Mouse (Mus musculus) cerebellum, adult 2 months (tissue): ENCODE measurements around the gene Rere. TPM values are rescaled to one million over a fixed set of nuclear protein-coding genes. Genes with fewer than 3 reads are reported as not detected.
A peak's percentile ranks its signal among the peaks of the same experiment; 100 is the strongest.
"Not testable (repeated sequence)": the region's sequence is repeated elsewhere in the genome, so short reads cannot be mapped to it uniquely, and the experiment has no call there.

ENCODE experiments used
- DNase-seq, 2 experiments: peaks; one replicate each; pipeline ENCODE4 v3.0.0; 2021
- H3K27ac ChIP-seq: fragments of 200-500 bp; 2 replicates; pipeline ENCODE4 v1.5.1; 2012; ENCODE audit warnings: low read length, control low read depth, inconsistent platforms; ENCODE audit not compliant: insufficient read depth
- H3K27me3 ChIP-seq: fragments of 200-500 bp; 2 replicates; pipeline ENCODE4 v1.6.1; 2012; ENCODE audit warnings: inconsistent platforms, mild to moderate bottlenecking, low read length, moderate library complexity; ENCODE audit not compliant: control insufficient read depth, insufficient read depth
- H3K4me1 ChIP-seq: fragments of 200-500 bp; 2 replicates; pipeline ENCODE4 v1.6.1; 2011; ENCODE audit warnings: low read length; ENCODE audit not compliant: control insufficient read depth, insufficient read depth
- H3K4me3 ChIP-seq: fragments of 200-500 bp; replicated peaks from 2 replicates; pipeline ENCODE3; 2011; ENCODE audit warnings: mild to moderate bottlenecking, low read depth, low read length, control low read depth; ENCODE audit not compliant: insufficient read depth
- CTCF ChIP-seq: fragments of 200-500 bp; IDR thresholded peaks from 2 replicates; pipeline ENCODE4 v1.5.1; 2011; ENCODE audit warnings: low read depth, mild to moderate bottlenecking, control low read depth, low read length, moderate library complexity, borderline replicate concordance; ENCODE audit not compliant: insufficient read depth
- POLR2A ChIP-seq: fragments of 200-500 bp; IDR thresholded peaks from 2 replicates; pipeline ENCODE4 v1.6.1; 2011; ENCODE audit warnings: low read length, control low read depth, borderline replicate concordance; ENCODE audit not compliant: insufficient read depth
- WGBS: fragments of 180-500 bp; shearing (Covaris S2); methylation state at CpG from one replicate; pipeline ENCODE4 v1.1.7; 2018; 5-methylcytosine and 5-hydroxymethylcytosine counted together
- polyA plus RNA-seq: library from polyadenylated mRNA; depleted of rRNA; stranded (reverse); fragments of >200 nt; gene quantifications from 2 replicates; pipeline ENCODE4 v1.2.3, GENCODE M21; 2012

Rere gene
- polyA plus RNA-seq, 1 experiment, result 69.1 TPM

- Histone ChIP-seq H3K27ac (no peak overlapping the region), H3K4me1 (peaks cover 22% of the 10 kb centered on the region), H3K27me3 (no peaks in the 10 kb centered on the region), H3K4me3 (no peak overlapping the region)
- TF ChIP-seq CTCF (no peak), POLR2A (no peak)
- 89% methylated on average over 7 of the region's 7 CpGs for WGBS
- DNase-seq, result no peak
Observed at GRCm38 (mm10) chr4:150260111-150260510, 21.3 kb upstream of the Rere start.

- Histone ChIP-seq H3K4me3 (no peak overlapping the region), H3K4me1 (peaks cover 20% of the 10 kb centered on the region), H3K27me3 (no peaks in the 10 kb centered on the region), H3K27ac (no peak overlapping the region)
- 70% methylated on average over 6 of the region's 6 CpGs for WGBS
- no peak for DNase-seq
- TF ChIP-seq CTCF (no peak), POLR2A (no peak)
Observed at GRCm38 (mm10) chr4:150260745-150261144, 20.7 kb upstream of the Rere start.

GRCm38 (mm10) chr4:150262301-150262700 is 19.1 kb upstream of the Rere start:
- no peak for TF ChIP-seq POLR2A
- TF ChIP-seq CTCF, result no peak
- Histone ChIP-seq H3K27ac (no peak overlapping the region), H3K4me1 (peaks cover 20% of the 10 kb centered on the region), H3K4me3 (no peak overlapping the region), H3K27me3 (no peaks in the 10 kb centered on the region)
- 81% methylated on average over 8 of the region's 8 CpGs for WGBS
- DNase-seq, result no peak

- H3K27me3 ChIP-seq, result no peaks in the 10 kb centered on the region
- peak; percentile 40; the same call in 1 of the 2 replicates for TF ChIP-seq CTCF
- TF ChIP-seq POLR2A, result no peak
- WGBS, result 78% methylated on average over 7 of the region's 7 CpGs
- no peak for DNase-seq
- no peak overlapping the region for H3K27ac ChIP-seq
- H3K4me3 ChIP-seq, result no peak overlapping the region
- H3K4me1 ChIP-seq, result peaks cover under 1% of the 10 kb centered on the region; the same call in 1 of the 2 replicates
Observed at GRCm38 (mm10) chr4:150264903-150265302, 16.5 kb upstream of the Rere start.

GRCm38 (mm10) chr4:150265471-150265870 is 16.0 kb upstream of the Rere start:
- 82% methylated on average over 5 of the region's 5 CpGs for WGBS
- H3K27ac ChIP-seq, result no peak overlapping the region
- TF ChIP-seq CTCF, result no peak
- no peak for TF ChIP-seq POLR2A
- H3K27me3 ChIP-seq, result no peaks in the 10 kb centered on the region
- no peak for DNase-seq
- H3K4me1 ChIP-seq, result no peaks in the 10 kb centered on the region
- no peak overlapping the region for H3K4me3 ChIP-seq

GRCm38 (mm10) chr4:150266655-150267223 is 14.7 kb upstream of the Rere start:
- H3K4me1 ChIP-seq, result no peaks in the 10 kb centered on the region
- H3K27ac ChIP-seq, result no peak overlapping the region
- 55% methylated on average over 21 of the region's 21 CpGs for WGBS
- H3K27me3 ChIP-seq, result no peaks in the 10 kb centered on the region
- TF ChIP-seq CTCF (no peak), POLR2A (no peak)
- no peak overlapping the region for H3K4me3 ChIP-seq
- DNase-seq, result no peak

- Histone ChIP-seq H3K4me1 (peaks cover 7% of the 10 kb centered on the region; the same call in 1 of the 2 replicates), H3K27ac (no peak overlapping the region), H3K27me3 (no peaks in the 10 kb centered on the region), H3K4me3 (no peak overlapping the region)
- WGBS, result 90% methylated on average over 33 of the region's 33 CpGs
- TF ChIP-seq CTCF (no peak), POLR2A (no peak)
- DNase-seq, result no peak
Observed at GRCm38 (mm10) chr4:150268674-150269653, 12.5 kb upstream of the Rere start.

- no peak overlapping the region for H3K4me3 ChIP-seq
- H3K27me3 ChIP-seq, result no peaks in the 10 kb centered on the region
- WGBS, result 72% methylated on average over 7 of the region's 7 CpGs
- peaks cover 7% of the 10 kb centered on the region; the same call in 1 of the 2 replicates for H3K4me1 ChIP-seq
- no peak overlapping the region for H3K27ac ChIP-seq
- TF ChIP-seq CTCF (no peak), POLR2A (no peak)
- no peak for DNase-seq
Observed at GRCm38 (mm10) chr4:150269679-150270078, 11.8 kb upstream of the Rere start.

- not testable (repeated sequence) for H3K4me3 ChIP-seq, H3K27ac ChIP-seq, H3K4me1 ChIP-seq, H3K27me3 ChIP-seq, DNase-seq
- WGBS, result 73% methylated on average over 4 of the region's 4 CpGs
Observed at GRCm38 (mm10) chr4:150270718-150271117, 10.7 kb upstream of the Rere start.
